Mouse (Mus musculus): Measurements from ENCODE around the gene Pde4d.

Pde4d gene

GRCm38 (mm10) chr13:109914846-109915245, 1465.1 kb downstream of the Pde4d start:
- in situ Hi-C loops (cut with MboI), result loop anchor here (5.0 to 25.0 kb wide), 3 partner anchors 100 to 447 kb away; partner anchors contain the start of gene Gapt

- in situ Hi-C loops (cut with MboI), result loop anchor here (10.0 to 25.0 kb wide), 2 partner anchors 99 to 447 kb away; partner anchors contain the start of gene Gapt
Measured at GRCm38 (mm10) chr13:109915501-109915900, 1465.8 kb downstream of the Pde4d start.

GRCm38 (mm10) chr13:109915964-109916363, 1466.2 kb downstream of the Pde4d start:
- in situ Hi-C loops (cut with MboI), result loop anchor here (10.0 to 25.0 kb wide), 2 partner anchors 99 to 446 kb away; partner anchors contain the start of gene Gapt

GRCm38 (mm10) chr13:109917551-109917950, 1467.8 kb downstream of the Pde4d start:
- in situ Hi-C loops (cut with MboI), result loop anchor here (10.0 to 25.0 kb wide), 2 partner anchors 97 to 445 kb away; partner anchors contain the start of gene Gapt

- in situ Hi-C loops (cut with MboI), result loop anchor here (10.0 to 25.0 kb wide), 2 partner anchors 96 to 444 kb away; partner anchors contain the start of gene Gapt
Measured at GRCm38 (mm10) chr13:109918631-109919030, 1468.9 kb downstream of the Pde4d start.

GRCm38 (mm10) chr13:109920256-109920655, 1470.5 kb downstream of the Pde4d start:
- in situ Hi-C loops (cut with MboI), result loop anchor here (25.0 kb wide), 1 partner anchor 442 kb away; the partner anchor contains the start of gene Gapt

- in situ Hi-C loops (cut with MboI), result loop anchor here (25.0 kb wide), 1 partner anchor 441 kb away; the partner anchor contains the start of gene Gapt
Measured at GRCm38 (mm10) chr13:109921336-109922038, 1471.7 kb downstream of the Pde4d start.

- in situ Hi-C loops (cut with MboI), result loop anchor here (25.0 kb wide), 1 partner anchor 440 kb away; the partner anchor contains the start of gene Gapt
Measured at GRCm38 (mm10) chr13:109922228-109922627, 1472.5 kb downstream of the Pde4d start.

GRCm38 (mm10) chr13:109922782-109923181, 1473.0 kb downstream of the Pde4d start:
- in situ Hi-C loops (cut with MboI), result loop anchor here (25.0 kb wide), 1 partner anchor 440 kb away; the partner anchor contains the start of gene Gapt

- in situ Hi-C loops (cut with MboI), result loop anchor here (25.0 kb wide), 1 partner anchor 438 kb away; the partner anchor contains the start of gene Gapt
Measured at GRCm38 (mm10) chr13:109924771-109925170, 1475.0 kb downstream of the Pde4d start.

GRCm38 (mm10) chr13:109926277-109926920, 1476.7 kb downstream of the Pde4d start:
- in situ Hi-C loops (cut with MboI), result no loop called here

GRCm38 (mm10) chr13:109927782-109928181, 1478.0 kb downstream of the Pde4d start:
- in situ Hi-C loops (cut with MboI), result no loop called here

GRCm38 (mm10) chr13:109932688-109933087, 1482.9 kb downstream of the Pde4d start:
- in situ Hi-C loops (cut with MboI), result no loop called here

- in situ Hi-C loops (cut with MboI), result no loop called here
Measured at GRCm38 (mm10) chr13:109933554-109933953, 1483.8 kb downstream of the Pde4d start.

- in situ Hi-C loops (cut with MboI), result no loop called here
Measured at GRCm38 (mm10) chr13:109936866-109937265, 1487.1 kb downstream of the Pde4d start.

GRCm38 (mm10) chr13:109944822-109945551, 1495.2 kb downstream of the Pde4d start:
- in situ Hi-C loops (cut with MboI), result no loop called here

- in situ Hi-C loops (cut with MboI), result no loop called here
Measured at GRCm38 (mm10) chr13:109951466-109951865, 1501.7 kb downstream of the Pde4d start.

GRCm38 (mm10) chr13:109954189-109954588, 1504.4 kb downstream of the Pde4d start:
- in situ Hi-C loops (cut with MboI), result no loop called here

- in situ Hi-C loops (cut with MboI), result no loop called here
Measured at GRCm38 (mm10) chr13:109957953-109958352, 1508.2 kb downstream of the Pde4d start.

GRCm38 (mm10) chr13:109982821-109983443, 1533.2 kb downstream of the Pde4d start:
- in situ Hi-C loops (cut with MboI), result no loop called here

- in situ Hi-C loops (cut with MboI), result no loop called here
Measured at GRCm38 (mm10) chr13:109985411-109985810, 1535.7 kb downstream of the Pde4d start.
